Mouse (Mus musculus): ENCODE data around the gene Dennd1b. TPM values are rescaled to one million over a fixed set of nuclear protein-coding genes. Genes with fewer than 3 reads are reported as not detected.

Gene Dennd1b
- polyA plus RNA-seq, 1 experiment: 7.7 TPM

DNA sequence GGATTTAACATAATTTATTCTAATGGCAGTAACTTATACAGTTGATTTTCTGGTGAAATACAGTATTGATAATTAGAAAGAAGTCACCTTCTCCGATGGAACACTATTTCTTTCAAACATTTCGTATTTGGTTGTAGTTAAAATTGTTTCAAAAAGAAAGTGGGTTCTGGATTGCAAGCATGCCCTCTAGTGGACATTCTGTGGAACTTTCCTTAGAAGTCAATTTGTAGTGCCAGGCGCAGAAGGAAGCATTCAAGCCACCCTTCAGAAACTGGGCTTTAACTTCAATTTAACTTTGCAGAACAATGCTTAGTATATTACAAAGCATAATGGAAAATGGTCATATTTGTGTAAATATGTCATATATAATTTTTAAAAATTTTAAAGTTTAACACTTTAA, 193.2 kb downstream of the Dennd1b start:
- TF ChIP-seq CTCF (IDR thresholded peaks at IDR 0.05; ENCODE audit: control insufficient read depth, insufficient read depth, low read length): peak; percentile 46
- no peak for TF ChIP-seq POLR2A (IDR thresholded peaks at IDR 0.05; ENCODE audit: borderline replicate concordance, control insufficient read depth, low read depth, low read length)
- Histone ChIP-seq H3K27ac (ENCODE audit: control insufficient read depth, insufficient read depth, low read depth, low read length, poor library complexity) (no peak overlapping the region), H3K4me1 (ENCODE audit: control insufficient read depth, insufficient read depth, low read length) (no peaks in the 10 kb centered on the region), H3K4me3 (replicated peaks; ENCODE audit: control insufficient read depth, low read depth, low read length) (no peak overlapping the region)
- 24% methylated on average over 3 of the region's 3 CpGs for WGBS

DNA sequence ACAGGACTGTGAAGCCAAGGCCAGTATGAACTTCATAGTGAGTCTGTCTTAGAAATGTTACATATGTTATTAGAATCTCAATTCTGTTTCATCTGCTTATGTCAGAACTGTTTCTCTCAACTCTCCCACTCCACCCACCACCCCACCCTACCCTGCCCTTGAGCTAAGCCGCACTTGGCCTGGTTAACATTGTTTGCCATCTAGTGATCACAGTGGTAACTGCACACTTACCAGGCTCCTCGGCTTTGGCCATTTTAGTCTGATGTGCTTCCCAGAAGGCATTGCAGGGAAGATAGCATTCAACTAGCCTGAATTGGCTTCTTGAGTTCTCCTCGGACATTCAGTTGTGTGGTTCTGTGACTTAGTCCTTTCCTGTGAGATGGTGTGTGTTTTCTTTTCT, 198.4 kb downstream of the Dennd1b start:
- Histone ChIP-seq H3K27ac (ENCODE audit: control insufficient read depth, insufficient read depth, low read depth, low read length, poor library complexity) (no peak overlapping the region), H3K4me3 (replicated peaks; ENCODE audit: control insufficient read depth, low read depth, low read length) (no peak overlapping the region), H3K4me1 (ENCODE audit: control insufficient read depth, insufficient read depth, low read length) (no peaks in the 10 kb centered on the region)
- 71% methylated on average over 3 of the region's 3 CpGs for WGBS
- TF ChIP-seq POLR2A (IDR thresholded peaks at IDR 0.05; ENCODE audit: borderline replicate concordance, control insufficient read depth, low read depth, low read length) (no peak), CTCF (IDR thresholded peaks at IDR 0.05; ENCODE audit: control insufficient read depth, insufficient read depth, low read length) (no peak)

DNA sequence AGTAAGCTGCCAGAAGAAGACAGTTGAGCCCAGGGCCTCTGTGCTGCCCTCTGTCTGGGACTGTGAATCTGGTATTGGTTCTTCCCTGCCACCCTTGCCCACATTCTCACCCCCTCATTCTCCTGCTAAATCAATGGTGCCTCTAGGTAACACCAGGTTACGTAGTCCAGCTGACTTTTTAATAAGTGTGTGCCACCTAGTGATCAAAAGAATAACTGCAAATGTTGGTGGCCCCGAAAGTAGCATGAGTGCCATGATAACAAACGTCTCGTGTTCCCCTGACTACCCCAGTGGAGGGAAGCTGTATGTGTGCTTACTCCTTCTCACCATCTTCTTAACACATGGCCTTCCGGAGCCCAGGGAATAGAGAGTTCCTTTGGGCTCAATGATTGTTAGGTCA, 199.6 kb downstream of the Dennd1b start:
- 47% methylated on average over 5 of the region's 5 CpGs for WGBS
- no peak overlapping the region for H3K4me3 ChIP-seq (replicated peaks; ENCODE audit: control insufficient read depth, low read depth, low read length)
- TF ChIP-seq CTCF (IDR thresholded peaks at IDR 0.05; ENCODE audit: control insufficient read depth, insufficient read depth, low read length) (no peak), POLR2A (IDR thresholded peaks at IDR 0.05; ENCODE audit: borderline replicate concordance, control insufficient read depth, low read depth, low read length) (no peak)
- no peak overlapping the region for H3K27ac ChIP-seq (ENCODE audit: control insufficient read depth, insufficient read depth, low read depth, low read length, poor library complexity)
- no peaks in the 10 kb centered on the region for H3K4me1 ChIP-seq (ENCODE audit: control insufficient read depth, insufficient read depth, low read length)

DNA sequence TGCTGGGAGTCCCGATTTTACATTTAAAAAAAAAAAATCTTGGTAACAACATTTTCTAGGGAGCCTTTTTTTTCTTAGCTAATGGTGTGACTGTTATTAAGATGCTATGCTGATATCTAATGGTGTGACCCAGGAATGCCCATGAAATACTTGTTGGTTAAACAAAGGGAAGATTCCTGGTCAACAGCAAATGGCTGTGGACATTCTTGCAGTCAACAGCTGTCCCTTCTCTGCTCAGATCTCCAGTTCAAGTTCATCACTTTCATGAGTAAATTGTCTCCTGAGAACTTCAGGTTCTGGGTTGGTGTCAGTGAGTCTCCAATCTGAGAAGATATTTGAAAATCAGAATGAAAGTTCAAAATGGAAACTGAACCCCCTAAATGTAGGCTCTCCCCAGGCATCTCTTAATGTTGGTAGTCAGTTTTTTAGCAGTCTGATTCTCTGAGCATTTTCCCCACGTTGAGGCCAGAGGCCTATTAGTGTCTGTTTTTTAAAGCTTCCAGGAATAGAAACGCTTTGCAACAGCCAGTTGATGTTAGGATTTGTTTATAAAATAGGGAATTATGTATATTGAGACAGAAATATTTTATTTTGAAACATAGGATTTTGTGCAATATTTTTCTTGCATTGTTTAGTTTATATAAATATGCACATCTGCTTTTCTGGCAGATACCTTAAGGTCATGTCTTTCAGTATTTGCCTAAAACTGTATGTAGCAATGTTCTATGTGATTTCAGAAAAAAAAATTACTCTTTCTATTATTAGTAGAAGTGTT, 211.0 kb downstream of the Dennd1b start:
- 80% methylated on average over 3 of the region's 3 CpGs for WGBS
- no peak for TF ChIP-seq CTCF (IDR thresholded peaks at IDR 0.05; ENCODE audit: control insufficient read depth, insufficient read depth, low read length)
- no peaks in the 10 kb centered on the region for H3K4me1 ChIP-seq (ENCODE audit: control insufficient read depth, insufficient read depth, low read length)
- no peak overlapping the region for H3K27ac ChIP-seq (ENCODE audit: control insufficient read depth, insufficient read depth, low read depth, low read length, poor library complexity)
- H3K4me3 ChIP-seq (replicated peaks; ENCODE audit: control insufficient read depth, low read depth, low read length): no peak overlapping the region

DNA sequence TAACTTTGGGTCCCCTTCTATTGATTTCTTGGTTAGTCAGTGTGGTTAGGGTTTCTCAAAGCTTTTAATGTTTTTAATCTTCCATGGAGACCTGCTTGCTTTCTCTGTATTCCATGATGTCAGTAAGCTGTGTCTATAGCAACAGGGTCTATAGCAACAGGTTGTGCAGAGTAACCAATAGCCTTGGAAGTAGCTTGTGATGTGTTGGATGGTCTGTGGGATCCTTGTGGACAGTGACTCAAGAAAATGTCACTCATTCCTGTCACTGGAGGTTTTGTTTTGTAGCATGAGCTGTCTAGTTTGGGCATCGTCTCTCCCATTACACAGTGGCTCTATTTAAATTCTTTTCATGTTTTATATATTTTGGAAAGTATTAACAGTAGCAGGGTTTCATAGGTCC, 216.5 kb downstream of the Dennd1b start:
- WGBS: 84% methylated on average over 1 of the region's 1 CpGs

DNA sequence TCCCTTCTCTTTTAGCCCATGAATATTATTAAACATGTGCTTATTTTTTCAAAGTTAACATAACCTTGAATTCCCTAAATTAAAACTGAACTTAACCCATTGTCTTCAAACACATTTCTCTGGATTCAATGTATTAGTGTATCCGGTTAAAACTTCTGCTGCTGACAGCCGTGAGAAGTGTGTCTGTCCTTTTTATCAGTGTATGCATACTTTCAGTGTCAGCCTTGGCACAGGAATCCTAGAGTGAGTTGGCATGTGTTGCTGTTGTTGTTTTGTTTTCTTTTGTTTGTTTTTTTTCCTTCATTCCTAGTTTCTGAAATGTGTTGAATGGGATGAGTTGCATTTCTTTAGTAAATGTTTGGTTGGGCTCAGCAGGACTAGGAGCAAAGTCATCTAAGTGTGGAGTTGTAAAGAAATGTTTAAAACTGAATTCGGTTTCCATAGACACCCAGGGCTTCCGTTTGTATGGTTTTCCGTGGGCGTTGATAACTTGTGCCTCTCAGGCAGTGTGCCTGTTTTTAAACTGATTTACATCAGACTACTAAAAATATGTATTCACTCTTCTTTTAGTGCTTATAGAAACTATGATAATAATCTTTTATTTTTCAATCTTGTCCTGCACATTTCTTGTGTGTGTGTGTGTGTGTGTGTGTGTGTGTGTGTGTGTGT, 217.4 kb downstream of the Dennd1b start:
- Histone ChIP-seq H3K27ac (ENCODE audit: control insufficient read depth, insufficient read depth, low read depth, low read length, poor library complexity) (no peak overlapping the region), H3K4me1 (ENCODE audit: control insufficient read depth, insufficient read depth, low read length) (no peaks in the 10 kb centered on the region), H3K4me3 (replicated peaks; ENCODE audit: control insufficient read depth, low read depth, low read length) (no peak overlapping the region)
- TF ChIP-seq CTCF (IDR thresholded peaks at IDR 0.05; ENCODE audit: control insufficient read depth, insufficient read depth, low read length) (no peak), POLR2A (IDR thresholded peaks at IDR 0.05; ENCODE audit: borderline replicate concordance, control insufficient read depth, low read depth, low read length) (no peak)
- 56% methylated on average over 6 of the region's 6 CpGs for WGBS

More for the DNA sequence above, 216.5 kb downstream of the Dennd1b start:
- TF ChIP-seq CTCF (IDR thresholded peaks at IDR 0.05; ENCODE audit: control insufficient read depth, insufficient read depth, low read length) (no peak), POLR2A (IDR thresholded peaks at IDR 0.05; ENCODE audit: borderline replicate concordance, control insufficient read depth, low read depth, low read length) (no peak)
- H3K4me1 ChIP-seq (ENCODE audit: control insufficient read depth, insufficient read depth, low read length): no peaks in the 10 kb centered on the region
- H3K4me3 ChIP-seq (replicated peaks; ENCODE audit: control insufficient read depth, low read depth, low read length): no peak overlapping the region
- H3K27ac ChIP-seq (ENCODE audit: control insufficient read depth, insufficient read depth, low read depth, low read length, poor library complexity): no peak overlapping the region

DNA sequence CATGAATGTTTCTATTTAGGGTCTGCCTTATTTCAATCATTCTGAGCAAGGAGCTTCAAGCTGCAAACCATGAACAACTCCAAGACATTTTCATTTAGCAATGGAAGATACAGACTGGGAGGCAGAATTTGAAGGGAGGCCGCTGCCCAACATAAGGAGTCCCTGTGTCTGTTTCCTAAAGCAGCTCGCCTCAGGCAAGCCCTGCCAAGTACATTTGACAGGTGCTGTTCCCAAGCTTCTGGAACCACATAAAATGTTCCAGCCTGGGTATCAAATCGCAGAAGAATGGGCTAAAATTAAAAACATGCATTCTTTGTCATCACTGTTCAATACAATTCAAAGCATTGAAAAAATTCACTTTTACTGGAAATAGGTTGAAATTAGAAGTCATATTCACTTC, 229.4 kb downstream of the Dennd1b start:
- WGBS: 72% methylated on average over 3 of the region's 3 CpGs
- Histone ChIP-seq H3K4me1 (ENCODE audit: control insufficient read depth, insufficient read depth, low read length) (no peaks in the 10 kb centered on the region), H3K27ac (ENCODE audit: control insufficient read depth, insufficient read depth, low read depth, low read length, poor library complexity) (no peak overlapping the region), H3K4me3 (replicated peaks; ENCODE audit: control insufficient read depth, low read depth, low read length) (no peak overlapping the region)
- TF ChIP-seq CTCF (IDR thresholded peaks at IDR 0.05; ENCODE audit: control insufficient read depth, insufficient read depth, low read length) (no peak), POLR2A (IDR thresholded peaks at IDR 0.05; ENCODE audit: borderline replicate concordance, control insufficient read depth, low read depth, low read length) (no peak)

DNA sequence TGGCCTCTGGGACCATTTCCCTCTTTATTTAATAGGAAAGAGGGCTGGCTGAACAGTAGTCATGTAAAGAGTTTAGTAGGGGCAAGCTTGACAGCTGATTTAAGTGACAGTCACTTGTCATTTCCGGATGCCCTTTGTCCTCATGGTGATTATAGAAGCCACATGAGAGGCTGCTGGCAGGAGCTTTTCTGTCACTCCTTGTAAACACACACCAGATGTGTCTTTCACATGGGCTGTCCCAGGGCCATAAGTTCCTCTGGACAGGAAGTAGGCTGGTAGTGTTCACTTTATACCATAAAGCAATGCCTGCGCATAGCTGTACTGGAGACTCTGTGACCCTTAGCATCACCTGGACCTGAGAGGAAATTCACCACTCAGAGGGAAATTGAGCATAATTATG, 230.8 kb downstream of the Dennd1b start:
- WGBS: 82% methylated on average over 2 of the region's 2 CpGs

More for the DNA sequence above, 230.8 kb downstream of the Dennd1b start:
- H3K27ac ChIP-seq (ENCODE audit: control insufficient read depth, insufficient read depth, low read depth, low read length, poor library complexity): no peak overlapping the region
- H3K4me1 ChIP-seq (ENCODE audit: control insufficient read depth, insufficient read depth, low read length): no peaks in the 10 kb centered on the region
- TF ChIP-seq CTCF (IDR thresholded peaks at IDR 0.05; ENCODE audit: control insufficient read depth, insufficient read depth, low read length): no peak
- TF ChIP-seq POLR2A (IDR thresholded peaks at IDR 0.05; ENCODE audit: borderline replicate concordance, control insufficient read depth, low read depth, low read length): no peak
- H3K4me3 ChIP-seq (replicated peaks; ENCODE audit: control insufficient read depth, low read depth, low read length): no peak overlapping the region
